Mouse (Mus musculus) liver, adult 2 months (tissue): ENCODE data around the gene Mettl7b. TPM values are rescaled to one million over a fixed set of nuclear protein-coding genes. Genes with fewer than 3 reads are reported as not detected.

Experiments
- DNase-seq: peaks from one replicate; pipeline ENCODE4 v3.0.0-alpha.2; 2011; ENCODE audit warnings: low read depth, low spot score; ENCODE audit errors: extremely low read depth
- H3K27ac ChIP-seq: fragments of 200-500 bp; replicated peaks from 2 replicates; pipeline ENCODE4 v1.5.1; 2012; ENCODE audit warnings: low read depth, mild to moderate bottlenecking, control low read depth, inconsistent platforms, low read length; ENCODE audit not compliant: insufficient read depth
- H3K27me3 ChIP-seq: fragments of 200-500 bp; 2 replicates; pipeline ENCODE4 v1.6.1; 2012; ENCODE audit warnings: mild to moderate bottlenecking, moderate library complexity, low read length, inconsistent platforms; ENCODE audit not compliant: control insufficient read depth, insufficient read depth
- H3K36me3 ChIP-seq: fragments of 200-500 bp; 2 replicates; pipeline ENCODE4 v1.6.1; 2012; ENCODE audit warnings: low read length, inconsistent platforms; ENCODE audit not compliant: control insufficient read depth, insufficient read depth
- H3K4me1 ChIP-seq: fragments of 200-500 bp; 2 replicates; pipeline ENCODE4 v1.6.1; 2011; ENCODE audit warnings: low read length; ENCODE audit not compliant: control insufficient read depth, insufficient read depth
- H3K4me3 ChIP-seq: fragments of 200-500 bp; 2 replicates; pipeline ENCODE4 v1.5.1; 2011; ENCODE audit warnings: low read depth, mild to moderate bottlenecking, control low read depth, low read length, moderate library complexity; ENCODE audit not compliant: insufficient read depth
- H3K79me2 ChIP-seq: fragments of 200-500 bp; 2 replicates; pipeline ENCODE4 v1.6.1; 2012; ENCODE audit warnings: inconsistent platforms, mild to moderate bottlenecking, low read length, moderate library complexity; ENCODE audit not compliant: control insufficient read depth, insufficient read depth
- H3K9ac ChIP-seq: fragments of 200-500 bp; 2 replicates; pipeline ENCODE4 v1.6.1; 2012; ENCODE audit warnings: low read depth, mild to moderate bottlenecking, control low read depth, inconsistent platforms, low read length
- CTCF ChIP-seq: fragments of 200-500 bp; IDR thresholded peaks from 2 replicates; pipeline ENCODE4 v1.5.1; 2011; ENCODE audit warnings: low read depth, low read length, control low read depth
- POLR2A ChIP-seq: fragments of 200-500 bp; IDR thresholded peaks from 2 replicates; pipeline ENCODE4 v1.6.1; 2011; ENCODE audit warnings: low read length, control low read depth; ENCODE audit not compliant: insufficient read depth; ENCODE audit errors: extremely low read depth
- WGBS: fragments of 180-500 bp; shearing (Covaris S2); methylation state at CpG from one replicate; pipeline ENCODE4 v1.1.7; 2018; 5-methylcytosine and 5-hydroxymethylcytosine counted together
- polyA plus RNA-seq: library from polyadenylated mRNA; depleted of rRNA; stranded (reverse); fragments of >200 nt; gene quantifications from 2 replicates; pipeline ENCODE4 v1.2.3, GENCODE M21; 2012
- total RNA-seq: library from RNA; depleted of rRNA; stranded (reverse); fragments of >200 nt; gene quantifications from 2 replicates; pipeline ENCODE4 v1.2.3, GENCODE M21; 2014

Gene Mettl7b
- total and polyA plus RNA-seq, 2 experiments, result 639 to 780 TPM

- Histone ChIP-seq H3K79me2 (peaks cover 10% of the 10 kb centered on the region; the same call in 1 of the 2 replicates), H3K9ac (peak overlapping the region; percentile 99), H3K27me3 (no peaks in the 10 kb centered on the region), H3K36me3 (peaks cover 12% of the 10 kb centered on the region; the same call in 1 of the 2 replicates), H3K4me3 (peak overlapping the region; percentile 90), H3K27ac (peak overlapping the region; percentile 100), H3K4me1 (peaks cover 29% of the 10 kb centered on the region)
- no peak for DNase-seq
- no peak for TF ChIP-seq POLR2A
- TF ChIP-seq CTCF, result no peak
- WGBS, result 14% methylated on average over 4 of the region's 4 CpGs
Measured at GRCm38 (mm10) chr10:128960142-128960541, 646 bp downstream of the Mettl7b start.

GRCm38 (mm10) chr10:128958340-128958739 lies 2.4 kb downstream of the Mettl7b start:
- 24% methylated on average over 10 of the region's 10 CpGs for WGBS
- H3K27ac ChIP-seq, result peak overlapping the region; percentile 85
- peaks cover 10% of the 10 kb centered on the region; the same call in 1 of the 2 replicates for H3K79me2 ChIP-seq
- H3K27me3 ChIP-seq, result no peaks in the 10 kb centered on the region
- peaks cover 12% of the 10 kb centered on the region; the same call in 1 of the 2 replicates for H3K36me3 ChIP-seq
- peak overlapping the region; percentile 69 for H3K4me3 ChIP-seq
- peak overlapping the region; percentile 89 for H3K9ac ChIP-seq
- no peak for TF ChIP-seq CTCF
- TF ChIP-seq POLR2A, result 0 out of 2 replicates have a peak, but pooled peaks have one; percentile 3
- DNase-seq, result peak; percentile 61
- H3K4me1 ChIP-seq, result peaks cover 18% of the 10 kb centered on the region

DNA sequence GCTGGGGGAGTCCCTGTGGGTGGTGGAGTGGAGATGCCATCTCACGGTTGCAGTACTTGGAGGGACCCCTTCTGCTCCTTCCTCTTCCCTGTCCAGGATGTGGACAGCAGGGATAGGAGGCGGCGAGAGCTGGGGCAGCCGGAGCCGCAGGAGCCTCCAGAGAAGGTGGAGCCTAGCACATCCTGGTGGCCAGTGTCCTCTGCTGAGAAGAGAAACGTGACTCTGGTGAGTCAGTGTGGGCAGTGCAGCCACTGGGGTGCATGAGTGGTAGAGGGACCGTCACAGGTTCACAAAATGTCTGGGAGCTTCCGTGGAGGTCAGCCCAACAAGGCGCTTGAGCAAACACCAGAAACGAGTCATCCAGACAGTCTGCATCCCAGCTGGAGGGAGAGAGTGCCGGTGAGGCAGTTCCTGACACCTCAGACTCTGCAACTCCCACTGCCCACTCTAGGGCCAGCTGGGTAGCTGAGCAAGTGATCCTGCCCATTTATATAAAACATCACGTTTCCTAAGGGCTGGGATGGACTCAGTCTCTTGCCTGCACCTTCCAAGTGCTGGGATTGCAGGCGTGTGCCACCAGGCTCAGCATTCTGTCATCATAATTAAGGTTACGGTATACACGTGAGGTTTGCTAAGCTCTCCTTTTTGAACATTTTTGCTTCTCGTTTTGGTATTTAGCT lies 10.4 kb downstream of the Mettl7b start:
- no peaks in the 10 kb centered on the region for H3K79me2 ChIP-seq
- H3K36me3 ChIP-seq, result no peaks in the 10 kb centered on the region

DNA sequence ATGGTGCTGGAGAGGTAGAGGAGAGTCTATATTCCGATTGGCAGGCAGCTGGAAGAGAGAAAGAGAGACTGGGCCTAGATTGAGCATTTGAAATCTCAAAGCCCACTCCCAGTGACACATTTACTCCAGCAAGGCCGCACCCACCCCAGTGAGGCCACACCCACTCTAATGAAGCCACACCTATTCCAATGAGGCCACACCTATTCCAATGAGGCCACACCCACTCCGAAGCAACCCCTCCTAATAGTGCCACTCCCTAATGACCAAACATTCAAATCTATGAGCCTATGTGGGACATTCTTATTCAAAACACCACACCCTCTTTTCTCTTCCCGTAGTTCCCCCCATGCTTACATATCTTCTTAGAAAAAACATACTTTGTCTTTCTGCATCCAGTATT lies 13.3 kb downstream of the Mettl7b start:
- no peak overlapping the region for H3K27ac ChIP-seq
- H3K79me2 ChIP-seq, result no peaks in the 10 kb centered on the region
- no peaks in the 10 kb centered on the region for H3K36me3 ChIP-seq
- TF ChIP-seq CTCF, result no peak
- no peak for TF ChIP-seq POLR2A
- no peaks in the 10 kb centered on the region for H3K27me3 ChIP-seq
- no peak for DNase-seq
- WGBS, result 87% methylated on average over 4 of the region's 4 CpGs
- no peak overlapping the region for H3K4me3 ChIP-seq
- no peaks in the 10 kb centered on the region for H3K4me1 ChIP-seq
- H3K9ac ChIP-seq, result no peak overlapping the region

More for the DNA sequence above, 10.4 kb downstream of the Mettl7b start:
- Histone ChIP-seq H3K9ac (no peak overlapping the region), H3K27ac (no peak overlapping the region), H3K4me1 (no peaks in the 10 kb centered on the region), H3K4me3 (no peak overlapping the region), H3K27me3 (no peaks in the 10 kb centered on the region)
- TF ChIP-seq CTCF (no peak), POLR2A (no peak)
- no peak for DNase-seq
- 67% methylated on average over 16 of the region's 16 CpGs for WGBS

- peak; percentile 96 for TF ChIP-seq CTCF
- no peak for TF ChIP-seq POLR2A
- Histone ChIP-seq H3K27ac (no peak overlapping the region), H3K4me3 (no peak overlapping the region), H3K27me3 (no peaks in the 10 kb centered on the region), H3K9ac (no peak overlapping the region), H3K36me3 (no peaks in the 10 kb centered on the region), H3K4me1 (no peaks in the 10 kb centered on the region), H3K79me2 (no peaks in the 10 kb centered on the region; the same call in 1 of the 2 replicates)
- WGBS, result 14% methylated on average over 3 of the region's 3 CpGs
- DNase-seq, result peak; percentile 61
Measured at GRCm38 (mm10) chr10:128945675-128946074, 15.1 kb downstream of the Mettl7b start.
